Mouse (Mus musculus): ENCODE data around the gene Nav3.

DNA sequence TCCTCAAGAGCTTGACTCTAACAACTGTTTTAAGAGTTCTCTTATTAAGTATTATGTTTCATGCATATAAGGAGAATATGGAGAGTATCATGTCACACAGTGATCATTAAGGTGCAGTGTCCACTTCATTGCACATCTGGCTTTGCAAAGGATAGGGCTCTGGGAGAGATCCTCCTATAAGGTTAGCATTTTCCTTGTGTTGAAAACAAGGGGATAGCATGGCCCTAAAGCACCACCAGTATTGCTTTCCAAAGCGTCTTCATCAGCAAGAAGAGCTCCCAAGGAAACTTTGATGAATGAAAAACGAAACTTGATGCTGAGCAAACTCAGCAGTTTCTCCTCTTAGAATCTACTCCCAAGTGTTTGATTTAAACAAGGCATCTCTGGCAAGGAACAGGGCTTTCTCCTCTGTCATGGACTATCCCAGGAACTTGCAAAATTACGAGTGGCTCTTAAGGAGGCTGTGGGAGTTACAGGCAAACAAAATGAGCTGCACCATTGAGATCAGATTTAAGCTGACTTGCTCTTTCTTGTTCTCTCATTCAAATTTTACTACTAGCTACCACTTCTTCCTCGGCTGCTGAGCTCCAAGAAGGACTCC, 436.6 kb downstream of the Nav3 start:
- TF ChIP-seq CTCF (IDR thresholded peaks at IDR 0.05 in 2 of 3, conservative IDR thresholded peaks at IDR 0.05 in 1 of 3; ENCODE audit: control insufficient read depth in 1 of 3, insufficient read depth in 1 of 3, low read depth in 2 of 3, low read length in 3 of 3, poor library complexity in 1 of 3, severe bottlenecking in 1 of 3) (no peak), UBTF (IDR thresholded peaks at IDR 0.05; ENCODE audit: borderline replicate concordance, insufficient read depth, low read depth, low read length) (no peak), CHD2 (IDR thresholded peaks at IDR 0.05; ENCODE audit: low read length) (no peak), ELF1 (IDR thresholded peaks at IDR 0.05; ENCODE audit: low read depth, low read length) (no peak), POLR2A (IDR thresholded peaks at IDR 0.05; ENCODE audit: control insufficient read depth in 1 of 2, insufficient read depth in 1 of 2, low read depth in 1 of 2, low read length in 2 of 2, poor library complexity in 1 of 2) (no peak), EP300 (IDR thresholded peaks at IDR 0.05; ENCODE audit: low read depth in 1 of 2, low read length in 2 of 2) (no peak), SMC3 (IDR thresholded peaks at IDR 0.05; ENCODE audit: low read depth, low read length) (no peak), USF1 (IDR thresholded peaks at IDR 0.05; ENCODE audit: low read depth, low read length) (no peak)

Measured in MEL (cell line).